Mouse (Mus musculus) testis, adult 2 months (tissue): Measurements from ENCODE around the gene Tspo.

Source experiments
- CTCF ChIP-seq: fragments of 200-500 bp; IDR thresholded peaks from 2 replicates; pipeline ENCODE4 v1.5.1; 2012; ENCODE audit warnings: low read depth, mild to moderate bottlenecking, inconsistent platforms, low read length, moderate library complexity; ENCODE audit not compliant: control insufficient read depth, insufficient read depth, insufficient replicate concordance
- POLR2A ChIP-seq: fragments of 200-500 bp; IDR thresholded peaks from 2 replicates; pipeline ENCODE4 v1.6.1; 2012; ENCODE audit warnings: low read depth, mild to moderate bottlenecking, inconsistent platforms, low read length, moderate library complexity; ENCODE audit not compliant: control insufficient read depth

DNA sequence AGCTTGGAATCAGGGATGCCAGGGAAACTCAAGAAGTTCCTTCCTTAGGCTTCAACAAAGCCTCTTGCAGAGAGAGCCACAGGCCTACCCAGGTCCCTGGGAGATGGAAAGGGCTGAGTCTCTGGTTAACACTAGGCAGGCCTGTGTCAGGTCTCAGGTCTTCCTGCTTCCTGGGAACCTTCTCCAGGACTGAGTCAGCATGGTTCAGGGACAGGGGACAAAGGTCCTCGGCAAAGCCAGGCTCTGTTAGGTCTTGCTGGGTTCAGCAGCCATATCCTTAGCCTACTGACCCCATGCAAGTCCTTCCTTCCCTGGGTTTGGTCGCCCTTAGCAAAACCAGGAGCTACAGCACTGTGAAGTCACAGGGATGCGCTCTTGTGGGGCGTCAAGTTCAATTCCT lies 27.4 kb downstream of the Tspo start:
- TF ChIP-seq CTCF (no peak), POLR2A (no peak)
